Mouse (Mus musculus): ENCODE data around the gene Gm853. TPM values are rescaled to one million over a fixed set of nuclear protein-coding genes. Genes with fewer than 3 reads are reported as not detected.

Gene Gm853
- polyA plus RNA-seq, 1 experiment = not detected

- peak; percentile 84 for DNase-seq (ENCODE audit: low spot score)
These were observed 47.7 kb downstream of the Gm853 start for GRCm38 (mm10) chr4:130174335-130175031.

GRCm38 (mm10) chr4:130173911-130174311 lies 48.3 kb downstream of the Gm853 start:
- no peak for DNase-seq (ENCODE audit: low spot score)

GRCm38 (mm10) chr4:130173060-130173822 lies 49.0 kb downstream of the Gm853 start:
- DNase-seq (ENCODE audit: low spot score) = no peak

- DNase-seq (ENCODE audit: low spot score) = peak; percentile 58
These were observed 50.0 kb downstream of the Gm853 start for GRCm38 (mm10) chr4:130171951-130172765.

GRCm38 (mm10) chr4:130170362-130170761 lies 51.8 kb downstream of the Gm853 start:
- no peak for DNase-seq (ENCODE audit: low spot score)

- DNase-seq (ENCODE audit: low spot score) = no peak
These were observed 52.7 kb downstream of the Gm853 start for GRCm38 (mm10) chr4:130169411-130169971.

GRCm38 (mm10) chr4:130168280-130169183 lies 53.7 kb downstream of the Gm853 start:
- DNase-seq (ENCODE audit: low spot score) = peak; percentile 73

GRCm38 (mm10) chr4:130167814-130168213 lies 54.4 kb downstream of the Gm853 start:
- DNase-seq (ENCODE audit: low spot score) = no peak

GRCm38 (mm10) chr4:130167321-130167720 lies 54.9 kb downstream of the Gm853 start:
- DNase-seq (ENCODE audit: low spot score) = no peak

GRCm38 (mm10) chr4:130166592-130166991 lies 55.6 kb downstream of the Gm853 start:
- DNase-seq (ENCODE audit: low spot score) = no peak

- no peak for DNase-seq (ENCODE audit: low spot score)
These were observed 56.1 kb downstream of the Gm853 start for GRCm38 (mm10) chr4:130166061-130166460.

- DNase-seq (ENCODE audit: low spot score) = no peak
These were observed 58.1 kb downstream of the Gm853 start for GRCm38 (mm10) chr4:130164121-130164520.

- peak; percentile 53 for DNase-seq (ENCODE audit: low spot score)
These were observed 58.8 kb downstream of the Gm853 start for GRCm38 (mm10) chr4:130163391-130163861.

- no peak for DNase-seq (ENCODE audit: low spot score)
These were observed 60.9 kb downstream of the Gm853 start for GRCm38 (mm10) chr4:130161349-130161748.

Other genes starting within 250 kb of the Gm853 start
- gene Adgrb2, start 237.5 kb downstream of the Gm853 start, polyA plus RNA-seq (2012; rRNA removed) = 4.0 and 5.4 TPM in 2 replicates
- 97.7 and 118 TPM in 2 replicates for gene Col16a1, start 174.6 kb downstream of the Gm853 start, polyA plus RNA-seq (2012; rRNA removed)
- 73.2 and 82.1 TPM in 2 replicates for gene Pef1, start 119.8 kb downstream of the Gm853 start, polyA plus RNA-seq (2012; rRNA removed)
- gene Hcrtr1, start 83.0 kb downstream of the Gm853 start, polyA plus RNA-seq (2012; rRNA removed) = 18.8 and 20.0 TPM in 2 replicates
- 514 and 535 TPM in 2 replicates for gene Tinagl1, start 47.3 kb downstream of the Gm853 start, polyA plus RNA-seq (2012; rRNA removed)
- gene Serinc2, start 56.8 kb upstream of the Gm853 start, polyA plus RNA-seq (2012; rRNA removed) = 84.7 and 87.7 TPM in 2 replicates
- gene Fabp3, start 86.2 kb upstream of the Gm853 start, polyA plus RNA-seq (2012; rRNA removed) = 22.5 and 23.1 TPM in 2 replicates
- gene Gm10570, start 86.3 kb upstream of the Gm853 start, polyA plus RNA-seq (2012; rRNA removed) = 0.21 and 1.1 TPM in 2 replicates
- 24.7 and 34.3 TPM in 2 replicates for gene Zcchc17, start 137.5 kb upstream of the Gm853 start, polyA plus RNA-seq (2012; rRNA removed)
- 30.7 and 35.2 TPM in 2 replicates for gene Snrnp40, start 137.7 kb upstream of the Gm853 start, polyA plus RNA-seq (2012; rRNA removed)

Data from urinary bladder, adult 2 months (tissue).